Mouse (Mus musculus) heart, postnatal 0 days (tissue): Measurements from ENCODE around the gene Cer1. TPM values are rescaled to one million over a fixed set of nuclear protein-coding genes. Genes with fewer than 3 reads are reported as not detected.

Experiments
- ATAC-seq: fragments of 200-750 bp; cut with Nextera tagmentation; 2 replicates; pipeline ENCODE4 v1.8.0; 2017; ENCODE audit warnings: low read depth, moderate number of reproducible peaks, moderate library complexity; ENCODE audit not compliant: insufficient read depth
- DNase-seq: peaks from one replicate; pipeline ENCODE4 v3.0.0-alpha.2; 2016; ENCODE audit warnings: low spot score
- H3K27ac ChIP-seq: fragments of 300-500 bp; sonication (generic); 2 replicates; pipeline ENCODE4 v1.5.1; 2014; ENCODE audit warnings: low read depth, mild to moderate bottlenecking
- H3K27me3 ChIP-seq: fragments of 300-500 bp; sonication (generic); 2 replicates; pipeline ENCODE4 v1.6.1; 2014; ENCODE audit warnings: low read length, mixed read lengths; ENCODE audit not compliant: control insufficient read depth, insufficient read depth
- H3K36me3 ChIP-seq: fragments of 300-500 bp; sonication (generic); replicated peaks from 2 replicates; pipeline ENCODE4 v1.6.1; 2014; ENCODE audit warnings: low read length, mixed read lengths; ENCODE audit not compliant: control insufficient read depth, insufficient read depth
- H3K4me1 ChIP-seq: fragments of 300-500 bp; sonication (generic); 2 replicates; pipeline ENCODE4 v1.6.1; 2014; ENCODE audit warnings: antibody characterized with exemption; ENCODE audit not compliant: control insufficient read depth, insufficient read depth
- H3K4me2 ChIP-seq: fragments of 300-500 bp; sonication (generic); 2 replicates; pipeline ENCODE4 v1.6.1; 2014; ENCODE audit warnings: low read depth, mild to moderate bottlenecking, low read length, moderate library complexity
- H3K4me3 ChIP-seq: fragments of 300-500 bp; sonication (generic); 2 replicates; pipeline ENCODE4 v1.5.1; 2014; ENCODE audit warnings: low read depth, low read length
- H3K9ac ChIP-seq: fragments of 300-500 bp; sonication (generic); replicated peaks from 2 replicates; pipeline ENCODE4 v1.6.1; 2014; ENCODE audit warnings: low read depth, low read length, mixed read lengths
- H3K9me3 ChIP-seq: fragments of 300-500 bp; sonication (generic); replicated peaks from 2 replicates; pipeline ENCODE4 v1.6.1; 2016; ENCODE audit warnings: low read length; ENCODE audit not compliant: control insufficient read depth
- CTCF ChIP-seq: IDR thresholded peaks from 2 replicates; pipeline ENCODE4 v1.5.1; 2016; ENCODE audit warnings: antibody characterized with exemption, control low read depth, low read depth
- EP300 ChIP-seq: IDR thresholded peaks from 2 replicates; pipeline ENCODE4 v1.6.1; 2016; ENCODE audit warnings: antibody characterized with exemption, low read depth
- WGBS: fragments of 180-500 bp; shearing (Covaris S2); extraction: QIAGEN DNeasy Blood & Tissue Kit; methylation state at CpG from one replicate; pipeline ENCODE4 v1.1.7; 2014; 5-methylcytosine and 5-hydroxymethylcytosine counted together
- polyA plus RNA-seq: library from polyadenylated mRNA; unstranded; fragments of >200 nt; fragmentation: Nextera tagmentation; extraction: Ambion mirVana; gene quantifications from 2 replicates; pipeline ENCODE4 v1.2.1, GENCODE M21; 2015
- total RNA-seq: library from RNA; depleted of rRNA; stranded (reverse); fragments of >200 nt; gene quantifications from 2 replicates; pipeline ENCODE4 v1.2.3, GENCODE M21; 2014; ENCODE audit warnings: low replicate concordance

The Cer1 gene
- total and polyA plus RNA-seq, 2 experiments from 2014 or later: not detected

DNA sequence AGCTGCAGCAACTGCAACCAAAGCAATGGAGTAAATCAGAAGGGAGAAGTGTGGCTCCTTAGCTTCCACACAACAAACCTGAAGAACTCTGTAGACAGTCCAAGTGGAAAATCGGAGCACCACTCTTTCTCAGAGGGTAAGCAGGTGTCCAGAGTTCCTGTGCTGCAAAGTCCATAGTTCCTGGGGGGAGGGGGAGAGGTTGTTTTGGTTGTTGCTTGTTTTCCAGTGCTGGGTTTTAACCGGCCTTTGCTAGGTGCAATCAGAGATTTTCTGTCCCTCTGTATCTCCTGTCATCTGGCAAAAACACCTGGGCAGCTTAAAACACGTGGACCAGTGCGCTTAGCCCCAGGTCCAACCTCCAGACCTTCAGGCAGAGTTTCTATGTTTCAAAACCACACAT lies 10.2 kb downstream of the Cer1 start:
- no peaks in the 10 kb centered on the region for H3K36me3 ChIP-seq
- H3K4me2 ChIP-seq: no peak overlapping the region
- ATAC-seq: no peak
- TF ChIP-seq CTCF (no peak), EP300 (no peak)
- H3K9ac ChIP-seq: no peak overlapping the region
- no peaks in the 10 kb centered on the region for H3K9me3 ChIP-seq
- H3K27ac ChIP-seq: no peak overlapping the region
- WGBS: 53% methylated on average over 4 of the region's 4 CpGs
- no peak for DNase-seq
- no peaks in the 10 kb centered on the region for H3K4me1 ChIP-seq
- no peak overlapping the region for H3K4me3 ChIP-seq
- H3K27me3 ChIP-seq: no peaks in the 10 kb centered on the region

DNA sequence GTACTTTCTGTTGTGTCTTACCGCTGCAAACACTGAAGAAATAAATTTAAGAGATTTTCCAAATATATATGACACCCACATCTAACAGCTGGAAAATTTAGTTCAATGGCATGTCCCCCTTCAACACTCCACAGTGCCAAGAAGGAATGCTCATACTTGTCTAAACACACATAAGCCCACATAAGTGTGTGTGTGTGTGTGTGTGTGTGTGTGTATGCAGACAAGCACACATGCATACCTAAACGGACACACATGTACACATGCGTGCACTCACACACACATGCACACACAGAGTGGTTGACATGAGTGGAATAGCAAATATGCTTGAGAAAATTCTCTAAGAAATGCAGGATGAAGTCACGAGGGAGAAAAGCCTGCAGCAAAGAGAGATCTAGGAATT lies 12.4 kb downstream of the Cer1 start:
- no peaks in the 10 kb centered on the region for H3K36me3 ChIP-seq
- TF ChIP-seq EP300: no peak
- no peak for TF ChIP-seq CTCF
- DNase-seq (no peak), ATAC-seq (no peak)
- no peaks in the 10 kb centered on the region for H3K9me3 ChIP-seq
- H3K4me3 ChIP-seq: no peak overlapping the region
- H3K9ac ChIP-seq: no peak overlapping the region
- H3K4me1 ChIP-seq: no peaks in the 10 kb centered on the region
- H3K4me2 ChIP-seq: no peak overlapping the region
- H3K27me3 ChIP-seq: no peaks in the 10 kb centered on the region
- 72% methylated on average over 4 of the region's 4 CpGs for WGBS
- H3K27ac ChIP-seq: no peak overlapping the region

DNA sequence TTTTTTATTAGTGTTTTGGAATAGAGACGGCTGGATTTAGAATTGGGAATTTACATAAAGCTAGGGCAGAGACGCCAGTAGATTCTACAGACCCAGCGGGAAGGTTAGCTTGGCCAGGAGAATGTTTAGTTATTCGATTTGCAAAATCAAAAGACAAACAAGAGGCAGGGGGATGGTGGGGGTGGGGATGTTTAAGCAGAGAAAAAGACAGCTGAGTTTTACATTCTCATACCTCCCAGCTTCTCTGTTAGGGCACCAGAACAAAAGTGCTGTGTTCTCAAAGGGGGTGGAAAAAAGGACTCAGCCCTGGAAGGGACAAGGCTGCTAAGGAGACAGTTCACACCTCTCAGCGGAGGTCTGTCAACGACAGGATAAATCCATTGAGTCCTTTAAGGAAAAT lies 12.8 kb downstream of the Cer1 start:
- TF ChIP-seq CTCF: no peak
- no peak for TF ChIP-seq EP300

DNA sequence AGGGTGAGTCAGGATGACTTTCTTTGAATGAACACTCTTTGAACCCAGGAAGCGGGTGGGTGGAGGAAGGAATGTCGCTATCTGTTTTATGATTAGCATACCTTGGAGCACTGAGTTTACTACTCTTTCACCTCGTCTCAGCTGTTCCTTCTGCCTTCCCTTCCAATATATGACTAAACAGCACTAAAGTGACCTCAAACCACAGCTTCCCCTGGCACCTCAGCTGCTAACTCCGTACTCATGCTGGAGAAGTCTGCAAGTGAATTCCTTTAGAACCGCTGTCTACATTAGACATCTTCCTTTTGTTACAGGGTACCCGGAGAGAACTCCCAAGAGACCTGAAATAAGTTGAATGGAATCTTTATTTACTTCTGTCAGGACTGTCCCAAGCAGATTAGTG lies 14.0 kb downstream of the Cer1 start:
- no peak overlapping the region for H3K4me3 ChIP-seq
- H3K27me3 ChIP-seq: no peaks in the 10 kb centered on the region
- no peaks in the 10 kb centered on the region for H3K9me3 ChIP-seq
- ATAC-seq (no peak), DNase-seq (no peak)
- no peak overlapping the region for H3K9ac ChIP-seq
- H3K36me3 ChIP-seq: no peaks in the 10 kb centered on the region
- H3K27ac ChIP-seq: no peak overlapping the region
- no peak overlapping the region for H3K4me2 ChIP-seq
- 74% methylated on average over 6 of the region's 6 CpGs for WGBS
- TF ChIP-seq EP300 (no peak), CTCF (no peak)
- no peaks in the 10 kb centered on the region for H3K4me1 ChIP-seq

More for the DNA sequence above, 12.8 kb downstream of the Cer1 start:
- Histone ChIP-seq H3K27me3 (no peaks in the 10 kb centered on the region), H3K4me1 (no peaks in the 10 kb centered on the region), H3K9me3 (no peaks in the 10 kb centered on the region), H3K4me3 (no peak overlapping the region), H3K4me2 (no peak overlapping the region), H3K27ac (no peak overlapping the region), H3K9ac (no peak overlapping the region), H3K36me3 (no peaks in the 10 kb centered on the region)
- 48% methylated on average over 6 of the region's 6 CpGs for WGBS
- no peak for ATAC-seq
- DNase-seq: no peak

DNA sequence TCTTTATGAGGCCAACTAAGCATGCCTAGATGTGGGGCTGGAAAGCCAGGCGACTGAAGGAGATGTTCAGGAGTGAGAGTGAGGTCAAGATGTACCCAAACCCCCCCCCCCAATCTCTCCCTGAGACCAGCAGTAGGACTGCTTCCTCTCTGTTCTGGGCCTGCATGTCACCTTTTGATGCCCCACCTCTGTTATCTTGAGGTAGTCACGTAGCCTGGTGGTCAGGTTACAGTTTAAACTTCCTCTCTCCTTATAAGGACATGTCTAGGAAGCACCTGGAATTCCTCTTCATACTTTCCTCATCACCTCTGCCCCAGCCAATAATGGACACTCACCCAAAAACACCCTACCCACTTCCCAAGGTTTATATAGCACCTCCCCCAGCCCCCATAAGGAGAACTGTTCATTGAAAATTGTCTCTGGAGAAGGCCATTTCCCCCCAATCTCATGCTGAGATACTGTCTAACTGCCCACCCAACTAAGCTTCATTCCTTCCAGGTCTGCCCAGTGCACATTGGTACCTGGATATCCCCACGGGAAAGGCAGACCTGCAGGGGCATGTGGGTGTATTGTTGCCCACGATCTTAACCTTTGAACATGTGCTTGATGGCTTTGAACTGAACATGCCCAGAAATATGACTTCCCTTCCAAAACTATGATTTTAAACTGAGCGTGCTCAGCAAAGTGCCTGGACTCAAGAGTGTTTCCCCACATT lies 17.1 kb downstream of the Cer1 start:
- no peak overlapping the region for H3K9ac ChIP-seq
- DNase-seq: no peak
- no peak overlapping the region for H3K4me2 ChIP-seq
- no peak for TF ChIP-seq CTCF
- TF ChIP-seq EP300: no peak
- H3K36me3 ChIP-seq: no peaks in the 10 kb centered on the region
- H3K9me3 ChIP-seq: no peaks in the 10 kb centered on the region
- no peak overlapping the region for H3K27ac ChIP-seq
- 80% methylated on average over 5 of the region's 5 CpGs for WGBS
- no peak overlapping the region for H3K4me3 ChIP-seq
- ATAC-seq: no peak
- no peaks in the 10 kb centered on the region for H3K4me1 ChIP-seq
- H3K27me3 ChIP-seq: no peaks in the 10 kb centered on the region

DNA sequence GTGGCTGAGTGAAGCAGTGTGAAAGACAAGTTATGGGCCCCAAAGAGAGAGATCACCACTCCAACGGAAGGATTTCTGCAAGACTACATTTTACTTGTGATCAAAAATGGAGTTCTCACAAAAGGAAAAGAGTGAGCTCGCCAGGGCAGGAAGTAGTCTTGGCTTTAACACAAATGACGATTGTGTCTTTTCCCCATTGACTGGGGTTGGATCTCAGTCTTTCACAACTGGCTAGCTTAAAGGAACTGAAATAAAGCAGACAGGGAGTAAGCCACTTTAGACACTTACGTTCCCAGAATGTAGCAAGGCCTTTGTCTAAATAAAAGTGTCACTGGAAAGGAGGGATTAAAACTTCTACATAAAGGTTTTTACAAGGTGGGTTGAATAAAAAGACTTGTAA lies 17.8 kb downstream of the Cer1 start:
- Histone ChIP-seq H3K36me3 (no peaks in the 10 kb centered on the region), H3K4me3 (no peak overlapping the region), H3K27me3 (no peaks in the 10 kb centered on the region), H3K27ac (peak overlapping the region; percentile 61), H3K4me1 (no peaks in the 10 kb centered on the region), H3K9me3 (no peaks in the 10 kb centered on the region), H3K4me2 (no peak overlapping the region), H3K9ac (no peak overlapping the region)
- TF ChIP-seq EP300 (no peak), CTCF (no peak)
- ATAC-seq (no peak), DNase-seq (peak; percentile 57)
- WGBS: 40% methylated on average over 4 of the region's 4 CpGs
